Mouse (Mus musculus) thymus, postnatal 10 days (tissue): Measurements from ENCODE around the gene Lrba.

Experiments used
- DNase-seq, 2 experiments: peaks; one replicate each; pipeline ENCODE4 v3.0.0; 2021; ENCODE audit warnings: low spot score in 2 of 2

Gene Lrba

DNA sequence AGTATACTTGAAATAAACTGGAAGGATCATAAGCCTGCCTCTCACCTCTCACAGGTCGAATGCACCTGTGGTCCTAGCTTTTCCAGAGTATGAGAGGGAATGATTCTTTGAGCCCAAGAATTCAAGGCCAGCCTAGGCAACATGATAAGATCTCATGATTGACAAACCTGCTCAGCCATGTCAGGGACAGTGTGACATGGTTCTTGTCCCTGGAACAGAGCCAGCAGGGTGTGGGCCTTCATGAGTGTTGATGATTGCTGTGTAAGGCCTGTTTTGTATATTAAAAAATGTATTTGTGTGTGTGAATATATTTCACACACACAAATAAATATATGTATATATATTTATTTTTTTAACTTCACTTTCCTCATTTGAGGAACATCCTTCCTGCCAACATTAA is 29.3 kb downstream of the Lrba start:
- no peak for DNase-seq

DNA sequence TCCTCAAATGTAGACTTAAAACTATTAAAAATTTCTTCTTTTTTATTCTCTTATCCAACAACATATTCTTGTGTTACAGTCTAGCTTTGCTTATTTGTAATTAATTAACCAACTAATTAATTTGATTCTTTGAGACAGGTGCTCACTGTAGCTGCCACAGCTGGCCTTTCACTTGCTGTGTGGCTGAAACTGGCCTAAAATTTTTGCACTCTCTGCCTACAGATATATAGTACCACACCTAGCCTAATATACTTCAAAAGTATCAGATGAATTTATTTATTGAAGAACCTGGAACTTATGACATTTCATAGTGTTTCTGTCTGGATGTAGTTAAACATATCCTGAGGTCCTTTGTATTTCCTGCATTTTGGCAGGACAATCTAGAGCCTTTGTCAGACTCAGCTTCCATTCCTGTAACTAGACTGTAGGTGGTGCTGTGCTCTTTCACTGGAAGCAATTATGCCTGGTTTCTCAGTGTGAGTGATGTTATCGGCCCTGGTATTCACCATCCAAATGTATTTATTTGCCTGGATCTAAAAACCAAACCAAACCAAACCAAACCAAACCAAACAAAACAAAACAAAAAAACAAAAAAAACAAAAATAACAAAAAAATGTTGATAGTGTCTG is 43.7 kb downstream of the Lrba start:
- DNase-seq: peak in 1 of 2 experiments; percentile 20

DNA sequence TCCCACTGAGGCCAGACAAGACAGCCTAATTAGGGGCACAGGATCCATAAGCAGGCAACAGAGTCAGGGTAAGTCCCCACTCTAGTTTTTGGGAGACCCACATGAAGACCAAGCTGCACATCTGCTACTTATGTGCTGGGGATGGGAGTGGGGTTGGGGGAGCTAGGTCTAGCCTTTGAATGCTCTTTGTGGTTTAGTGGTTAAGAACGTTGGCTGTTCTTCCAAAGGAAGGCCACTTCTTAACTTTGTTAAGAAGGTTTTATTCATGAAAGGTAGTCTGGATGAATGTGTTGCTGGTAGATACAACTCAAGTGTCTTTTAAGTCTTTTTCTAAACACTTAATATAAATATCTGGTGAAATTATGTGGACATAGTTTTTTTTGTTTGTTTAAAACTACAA is 51.2 kb downstream of the Lrba start:
- no peak for DNase-seq

- no peak for DNase-seq
Observed at GRCm38 (mm10) chr3:86291326-86291725, 66.8 kb downstream of the Lrba start.

GRCm38 (mm10) chr3:86294866-86295265 is 70.4 kb downstream of the Lrba start:
- no peak for DNase-seq

GRCm38 (mm10) chr3:86296214-86296613 is 71.7 kb downstream of the Lrba start:
- DNase-seq: no peak

GRCm38 (mm10) chr3:86308833-86309232 is 84.4 kb downstream of the Lrba start:
- DNase-seq: no peak

GRCm38 (mm10) chr3:86310216-86310615 is 85.7 kb downstream of the Lrba start:
- DNase-seq: no peak

- DNase-seq: no peak
Observed at GRCm38 (mm10) chr3:86311406-86311805, 86.9 kb downstream of the Lrba start.

DNA sequence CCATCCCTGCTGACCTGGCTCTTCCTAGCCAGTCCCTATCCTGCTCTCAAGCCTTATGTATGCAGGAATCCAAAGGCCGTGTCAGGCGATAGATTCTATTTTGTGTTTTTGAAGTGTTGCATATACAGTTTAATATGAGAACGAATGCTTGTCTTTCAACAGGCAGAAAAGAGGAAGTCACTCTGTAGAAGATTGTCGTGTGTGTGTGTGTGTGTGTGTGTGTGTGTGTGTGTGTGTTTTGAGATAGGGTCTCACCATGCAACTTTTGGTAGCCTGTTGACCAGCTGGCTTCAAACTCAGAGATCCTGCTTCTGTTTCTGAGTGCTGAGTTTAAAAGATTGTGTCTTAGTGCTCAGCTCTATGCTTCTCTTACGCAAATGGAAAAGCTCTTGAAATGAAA is 93.2 kb downstream of the Lrba start:
- no peak for DNase-seq

GRCm38 (mm10) chr3:86328531-86328930 is 104.1 kb downstream of the Lrba start:
- DNase-seq: peak in 1 of 2 experiments; percentile 20

DNA sequence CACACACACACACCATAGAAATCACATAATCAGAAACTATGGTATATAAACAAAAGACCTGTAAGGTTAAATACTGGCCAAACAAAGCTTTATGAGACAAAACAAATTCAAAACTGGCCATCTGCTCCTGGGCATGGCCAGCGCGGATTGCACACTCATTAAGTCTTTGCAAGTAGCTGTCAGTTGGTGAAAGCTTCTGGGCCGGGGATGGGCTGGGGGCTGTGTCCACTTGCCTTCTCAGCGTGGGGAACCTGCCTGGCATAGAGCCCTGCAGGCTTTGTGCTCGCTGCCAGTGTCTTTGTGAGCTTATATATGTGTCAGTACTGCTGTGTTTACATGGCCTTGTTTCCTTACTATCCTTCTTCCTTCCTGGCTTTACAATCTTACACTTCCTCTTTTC is 118.8 kb downstream of the Lrba start:
- DNase-seq: no peak

DNA sequence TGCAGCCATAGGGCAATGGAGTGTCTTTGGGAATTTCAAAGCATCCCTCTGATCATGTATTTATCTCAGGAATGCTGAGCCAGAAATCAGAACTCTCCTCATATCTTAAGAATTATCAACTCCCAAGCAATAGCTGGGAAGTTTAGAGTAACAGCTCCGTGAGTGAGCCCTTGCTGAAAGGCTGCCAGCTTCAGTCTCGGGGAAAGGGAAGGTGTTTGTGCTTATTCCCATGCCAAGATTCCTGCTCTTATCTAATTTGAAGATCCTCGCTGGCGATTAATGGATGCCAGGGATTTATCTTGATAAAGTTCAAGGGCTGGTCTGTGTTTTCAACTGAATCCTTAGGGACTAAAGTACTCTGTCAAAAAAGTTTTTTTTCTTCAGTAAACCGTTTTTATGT is 138.0 kb downstream of the Lrba start:
- DNase-seq: no peak

- DNase-seq: no peak
Observed at GRCm38 (mm10) chr3:86371466-86371865, 147.0 kb downstream of the Lrba start.

DNA sequence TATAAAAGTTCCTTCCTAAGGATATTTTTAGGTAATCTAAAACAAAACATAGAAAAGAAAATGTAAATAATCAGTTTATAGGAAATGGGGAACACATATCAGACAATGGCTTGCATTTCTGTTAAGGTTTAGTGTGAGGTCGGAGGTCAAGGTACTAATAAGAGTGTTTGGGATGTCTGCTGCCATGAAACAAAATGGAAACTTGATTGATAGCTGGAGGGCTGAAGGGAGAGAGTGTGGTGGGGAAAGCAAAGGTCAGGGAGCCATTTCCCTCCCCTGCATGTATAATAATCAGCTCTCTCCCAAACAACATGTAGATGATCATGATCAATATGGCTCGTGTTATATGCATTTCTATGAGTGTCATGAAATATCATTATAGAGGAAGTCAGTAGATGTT is 150.8 kb downstream of the Lrba start:
- no peak for DNase-seq

GRCm38 (mm10) chr3:86382557-86382956 is 158.1 kb downstream of the Lrba start:
- no peak for DNase-seq

GRCm38 (mm10) chr3:86385047-86385446 is 160.6 kb downstream of the Lrba start:
- no peak for DNase-seq

DNA sequence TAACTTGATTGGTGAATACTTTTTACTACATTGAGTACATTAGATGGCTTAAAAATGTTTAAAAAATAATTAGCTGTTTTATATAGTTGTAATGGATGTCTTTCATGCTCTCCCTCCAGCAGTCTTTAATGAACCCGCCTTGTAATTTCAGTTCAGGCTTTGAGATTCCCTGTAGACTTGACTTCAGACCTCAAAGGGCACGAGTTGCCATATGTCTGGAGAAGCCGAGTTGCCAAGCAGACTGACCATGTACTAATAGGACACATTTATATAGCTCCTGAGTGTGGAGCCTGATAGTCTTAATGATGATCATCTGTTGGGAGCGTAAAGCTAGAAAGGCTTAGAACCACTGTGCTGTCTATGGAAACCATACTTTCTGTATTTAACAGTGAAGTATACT is 161.8 kb downstream of the Lrba start:
- DNase-seq: no peak

DNA sequence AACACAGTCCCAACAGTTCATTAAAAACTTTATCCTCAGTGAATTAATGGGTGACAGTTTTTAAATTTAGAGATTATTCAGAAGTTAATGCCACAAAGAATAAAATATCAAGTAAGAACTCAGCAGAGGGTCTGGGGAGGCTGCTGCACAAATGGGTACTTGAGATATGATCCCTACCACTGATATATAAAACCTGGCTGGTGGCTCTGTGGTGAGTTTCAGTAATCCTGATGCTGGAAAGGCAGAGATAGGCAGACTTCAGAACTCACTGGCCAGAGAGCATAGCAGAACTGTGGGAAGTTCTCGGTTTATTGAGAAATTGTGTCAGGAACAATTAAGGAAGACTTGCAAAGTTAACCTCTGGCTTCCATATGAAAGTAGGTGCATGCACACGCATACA is 199.3 kb downstream of the Lrba start:
- no peak for DNase-seq

DNA sequence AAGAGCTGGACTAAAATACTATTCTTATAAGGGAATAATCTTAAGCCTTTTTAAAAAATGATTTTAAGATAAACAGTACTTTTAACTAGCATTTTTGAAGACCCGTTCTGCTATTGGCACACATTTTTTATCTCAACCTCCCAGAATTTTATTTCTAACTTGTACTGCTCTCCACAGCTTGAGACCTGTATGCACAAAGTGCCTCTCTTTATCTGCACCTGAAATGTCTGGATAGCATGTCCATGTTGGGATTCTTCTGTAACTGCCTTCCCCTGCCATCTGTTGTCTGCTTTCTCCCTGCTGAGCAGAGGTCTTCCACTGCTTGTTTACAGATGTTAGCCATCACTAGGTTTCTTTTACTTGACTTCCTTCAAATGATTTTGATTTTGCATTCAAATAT is 202.3 kb downstream of the Lrba start:
- DNase-seq: no peak

DNA sequence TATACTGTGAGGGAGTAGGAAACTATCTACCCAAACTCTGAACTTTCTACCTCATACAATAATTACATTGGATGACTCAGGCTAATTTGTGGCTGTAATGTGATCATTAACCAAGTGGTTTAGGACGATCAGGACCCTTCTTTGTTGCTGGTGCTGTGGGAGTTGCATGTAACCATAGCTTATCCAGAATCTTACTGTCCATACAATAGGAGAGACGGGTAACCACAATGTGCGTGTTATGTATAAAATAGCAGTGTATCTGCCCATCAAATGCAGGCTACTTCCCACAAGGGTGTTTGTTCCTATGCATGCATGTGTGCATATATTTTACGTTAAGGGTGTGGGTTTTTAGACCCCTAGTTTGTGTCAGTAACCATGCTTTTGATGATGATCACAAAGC is 219.0 kb downstream of the Lrba start:
- DNase-seq: no peak

DNA sequence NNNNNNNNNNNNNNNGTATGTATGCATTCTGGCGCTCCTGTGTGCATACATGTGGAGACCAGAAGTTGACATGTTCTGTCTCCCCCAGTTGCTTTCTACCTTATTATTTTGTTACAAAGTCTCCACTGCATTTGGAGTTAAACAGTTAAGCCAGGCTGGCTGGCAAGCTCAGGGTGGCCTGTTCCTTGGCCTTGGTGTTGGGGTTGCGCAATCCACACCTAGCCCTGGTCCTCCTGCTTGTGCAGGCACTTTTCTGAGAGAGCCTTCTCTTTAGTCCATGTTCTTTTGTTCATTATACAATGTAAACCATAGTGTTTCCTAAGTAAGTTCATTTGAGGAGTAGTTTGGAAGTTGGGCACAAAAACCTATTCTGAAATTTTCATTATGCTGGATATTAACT is 226.7 kb downstream of the Lrba start:
- DNase-seq: no peak

GRCm38 (mm10) chr3:86461582-86461981 is 237.1 kb downstream of the Lrba start:
- DNase-seq: no peak

DNA sequence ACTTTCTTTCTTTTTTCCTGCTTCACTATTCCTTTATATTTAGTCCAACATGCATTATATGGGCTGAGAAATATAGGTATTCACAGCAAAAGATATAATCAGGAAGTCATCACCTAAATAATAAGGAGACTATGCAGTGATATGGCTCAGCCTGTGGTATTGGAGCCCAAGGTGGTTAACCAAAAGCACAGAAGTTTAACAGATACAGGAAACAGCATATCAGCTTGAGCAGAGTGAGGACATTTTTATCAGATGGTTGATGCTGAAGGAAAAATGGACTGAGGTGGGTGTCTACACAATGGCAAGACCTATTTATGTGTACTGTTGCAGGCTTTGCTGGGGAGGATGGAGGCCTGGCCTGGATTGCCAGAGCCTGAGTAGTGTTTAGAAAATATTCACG is 265.5 kb downstream of the Lrba start:
- DNase-seq: no peak
